In the genomic region with DNA sequence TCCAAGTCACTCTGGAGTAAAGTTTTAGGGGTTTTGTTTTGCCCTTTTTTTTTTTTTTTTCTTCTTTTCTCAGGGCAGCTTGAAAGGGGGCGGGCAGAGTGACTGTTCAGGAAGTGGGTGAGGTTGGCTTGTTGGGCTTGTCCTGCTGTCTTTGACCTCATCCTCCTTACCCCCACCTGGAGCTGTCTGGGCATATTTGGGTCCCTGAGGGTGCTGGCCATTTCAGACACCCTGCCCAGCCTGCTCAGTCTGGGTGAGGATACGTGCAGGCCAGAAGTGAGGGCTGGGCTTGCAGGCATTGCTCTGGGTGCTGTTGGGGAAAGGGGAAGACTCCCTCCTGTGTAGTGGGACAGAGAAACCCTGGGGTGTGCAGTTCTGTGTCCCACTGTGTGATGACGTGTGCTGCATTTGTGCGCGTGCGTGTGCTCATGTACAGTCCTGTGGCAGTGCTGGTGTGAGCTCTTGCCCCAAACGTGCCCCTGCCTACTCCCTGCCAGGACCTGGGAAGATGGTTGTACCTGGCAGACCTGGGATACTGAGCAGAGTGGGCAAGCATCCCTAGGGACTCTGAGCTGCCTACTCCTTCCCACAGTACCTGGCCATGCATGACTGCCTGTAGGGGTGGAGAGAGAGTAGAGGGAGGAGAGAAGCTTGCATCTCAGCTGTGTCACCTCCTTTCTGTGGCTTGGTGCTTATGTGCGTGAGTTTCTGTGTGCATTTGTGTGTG, we compare ENCODE assay signal across 8 mouse cellular contexts. TPM values are rescaled to one million over a fixed set of nuclear protein-coding genes. Genes with fewer than 3 reads are reported as not detected.
DNase-seq lines count a peak whose midpoint lies in the region; ATAC-seq and TF ChIP-seq lines count a peak whose summit lies in the region.

No protein-coding gene starts in this region.

- H3K4me1 ChIP-seq in lung, embryonic 14.5 days (ENCODE audit: insufficient read depth) = peaks cover 12% of the 10 kb centered on the region; the same call in 1 of the 2 replicates
- peaks cover 12% of the 10 kb centered on the region for H3K4me1 ChIP-seq in brown adipose tissue, adult 24 weeks (ENCODE audit: control insufficient read depth, insufficient read depth, insufficient read length, low read length)
- peaks cover 24% of the 10 kb centered on the region for H3K4me1 ChIP-seq in forebrain, embryonic 16.5 days (replicated peaks; ENCODE audit: control insufficient read depth, insufficient read depth, low read length)
- H3K4me1 ChIP-seq in limb, embryonic 10.5 days = peaks cover 46% of the 10 kb centered on the region
- H3K4me1 ChIP-seq in neural tube, embryonic 14.5 days (ENCODE audit: control insufficient read depth, insufficient read depth, low read length) = peaks cover 23% of the 10 kb centered on the region; the same call in 1 of the 2 replicates

- H3K9me3 ChIP-seq in lung, embryonic 14.5 days (ENCODE audit: low read depth, low read length) = no peaks in the 10 kb centered on the region
- no peaks in the 10 kb centered on the region for H3K9me3 ChIP-seq in forebrain, embryonic 16.5 days (ENCODE audit: control insufficient read depth, low read length)
- H3K9me3 ChIP-seq in limb, embryonic 10.5 days (replicated peaks) = no peaks in the 10 kb centered on the region
- no peaks in the 10 kb centered on the region for H3K9me3 ChIP-seq in neural tube, embryonic 14.5 days (ENCODE audit: control insufficient read depth, low read length)

- no peak for TF ChIP-seq CTCF in lung, embryonic 14.5 days (IDR thresholded peaks at IDR 0.05; ENCODE audit: low read depth)

- peak overlapping the region; percentile 67 for H3K9ac ChIP-seq in lung, embryonic 14.5 days
- H3K9ac ChIP-seq in forebrain, embryonic 16.5 days (replicated peaks; ENCODE audit: low read depth, low read length) = 0 out of 2 replicates have a peak overlapping the region, but pooled peaks have one; percentile 12
- H3K9ac ChIP-seq in neural tube, embryonic 14.5 days (replicated peaks; ENCODE audit: low read depth, low read length) = 0 out of 2 replicates have a peak overlapping the region, but pooled peaks have one; percentile 7

- peak overlapping the region; percentile 82 for H3K4me2 ChIP-seq in lung, embryonic 14.5 days
- H3K4me2 ChIP-seq in forebrain, embryonic 16.5 days (ENCODE audit: low read length) = peak overlapping the region; percentile 79; the same call in 1 of the 2 replicates
- peak overlapping the region; percentile 83 for H3K4me2 ChIP-seq in neural tube, embryonic 14.5 days (ENCODE audit: low read depth, low read length)

- peak overlapping the region; percentile 73; the same call in 1 of the 2 replicates for H3K4me3 ChIP-seq in lung, embryonic 14.5 days (ENCODE audit: low read depth, low read length)
- peak overlapping the region; percentile 80; the same call in 1 of the 2 replicates for H3K4me3 ChIP-seq in brown adipose tissue, adult 24 weeks (ENCODE audit: insufficient read depth, low read depth, low read length)
- no peak overlapping the region for H3K4me3 ChIP-seq in forebrain, embryonic 16.5 days (replicated peaks; ENCODE audit: low read length)
- peak overlapping the region; percentile 71; the same call in 1 of the 2 replicates for H3K4me3 ChIP-seq in limb, embryonic 10.5 days
- peak overlapping the region; percentile 69; the same call in 1 of the 2 replicates for H3K4me3 ChIP-seq in neural tube, embryonic 14.5 days (ENCODE audit: low read depth, low read length)

- H3K36me3 ChIP-seq in lung, embryonic 14.5 days (ENCODE audit: insufficient read depth) = peaks cover 27% of the 10 kb centered on the region; the same call in 1 of the 2 replicates
- peaks cover 7% of the 10 kb centered on the region for H3K36me3 ChIP-seq in forebrain, embryonic 16.5 days (ENCODE audit: control insufficient read depth, insufficient read depth)
- H3K36me3 ChIP-seq in limb, embryonic 10.5 days = peaks cover 33% of the 10 kb centered on the region
- H3K36me3 ChIP-seq in neural tube, embryonic 14.5 days (ENCODE audit: control insufficient read depth, insufficient read depth, low read length) = peaks cover 17% of the 10 kb centered on the region; the same call in 1 of the 2 replicates

- no peak for ATAC-seq in lung, embryonic 14.5 days (ENCODE audit: insufficient read depth)
- no peak for ATAC-seq in forebrain, embryonic 16.5 days
- no peak for ATAC-seq in neural tube, embryonic 14.5 days (ENCODE audit: low read depth)

- no peak for DNase-seq in lung, embryonic 14.5 days
- no peak for DNase-seq in lung, adult 18-20 months
- DNase-seq in limb, embryonic 10.5 days (ENCODE audit: low spot score) = no peak
- DNase-seq in left cerebral cortex, postnatal 14 days (ENCODE audit: low spot score in 2 of 2) = no peak
- no peak for DNase-seq in frontal cortex, postnatal 25 days (ENCODE audit: low spot score in 2 of 2)

- 0 out of 2 replicates have a peak overlapping the region, but pooled peaks have one; percentile 73 for H3K27ac ChIP-seq in lung, embryonic 14.5 days (ENCODE audit: low read depth)
- peak overlapping the region; percentile 47; the same call in 1 of the 2 replicates for H3K27ac ChIP-seq in brown adipose tissue, adult 24 weeks (replicated peaks; ENCODE audit: low read depth, low read length)
- H3K27ac ChIP-seq in forebrain, embryonic 16.5 days (ENCODE audit: low read length) = no peak overlapping the region
- 0 out of 2 replicates have a peak overlapping the region, but pooled peaks have one; percentile 22 for H3K27ac ChIP-seq in limb, embryonic 10.5 days
- no peak overlapping the region for H3K27ac ChIP-seq in neural tube, embryonic 14.5 days (ENCODE audit: low read depth, low read length)

- intact Hi-C loops in left cerebral cortex, postnatal 14 days (cut with DNase I) = no loop called here

- 75% methylated on average over 8 of the region's 8 CpGs for WGBS in lung, embryonic 14.5 days
- 76% methylated on average over 8 of the region's 8 CpGs for WGBS in forebrain, embryonic 16.5 days
- 89% methylated on average over 8 of the region's 8 CpGs for WGBS in limb, embryonic 10.5 days
- 86% methylated on average over 8 of the region's 8 CpGs for WGBS in neural tube, embryonic 14.5 days

- H3K27me3 ChIP-seq in lung, embryonic 14.5 days (ENCODE audit: insufficient read depth, low read length) = no peaks in the 10 kb centered on the region
- H3K27me3 ChIP-seq in forebrain, embryonic 16.5 days (replicated peaks; ENCODE audit: control insufficient read depth, insufficient read depth, low read length) = no peaks in the 10 kb centered on the region
- H3K27me3 ChIP-seq in limb, embryonic 10.5 days (ENCODE audit: low read depth, poor library complexity, severe bottlenecking) = no peaks in the 10 kb centered on the region
- no peaks in the 10 kb centered on the region for H3K27me3 ChIP-seq in neural tube, embryonic 14.5 days (ENCODE audit: control insufficient read depth, insufficient read depth, low read length)

RNA-seq across cellular contexts. Expression of a gene that starts 2.2 kb away (rescaled TPM):
- 31.1 and 39.1 TPM in 2 replicates for polyA plus RNA-seq in lung, embryonic 14.5 days (2014; fragmentation: Nextera tagmentation; extraction: Ambion mirVana)
- 25.2 and 31.3 TPM in 2 replicates for polyA plus RNA-seq in brown adipose tissue, adult 24 weeks (2012; ENCODE audit: insufficient read depth, insufficient read length, missing spikeins)
- polyA plus RNA-seq in forebrain, embryonic 16.5 days (2015; fragmentation: Nextera tagmentation; extraction: Ambion mirVana) = 42.2 and 48.0 TPM in 2 replicates
- polyA plus RNA-seq in limb, embryonic 10.5 days (2016; fragmentation: Nextera tagmentation; extraction: Ambion mirVana) = 21.4 and 25.2 TPM in 2 replicates
- 43.3 and 46.6 TPM in 2 replicates for polyA plus RNA-seq in neural tube, embryonic 14.5 days (2014; fragmentation: Nextera tagmentation; extraction: Ambion mirVana)
- total RNA-seq in left cerebral cortex, postnatal 14 days (2021) = 100 to 1,000 TPM; 246 to 255 TPM

RNA-seq across cellular contexts. Expression of a gene that starts 19.1 kb away (rescaled TPM):
- 24.5 and 26.6 TPM in 2 replicates for polyA plus RNA-seq in lung, embryonic 14.5 days (2014; fragmentation: Nextera tagmentation; extraction: Ambion mirVana)
- 7.1 and 7.4 TPM in 2 replicates for polyA plus RNA-seq in brown adipose tissue, adult 24 weeks (2012; ENCODE audit: insufficient read depth, insufficient read length, missing spikeins)
- polyA plus RNA-seq in forebrain, embryonic 16.5 days (2015; fragmentation: Nextera tagmentation; extraction: Ambion mirVana) = 4.8 and 5.3 TPM in 2 replicates
- polyA plus RNA-seq in limb, embryonic 10.5 days (2016; fragmentation: Nextera tagmentation; extraction: Ambion mirVana) = 14.2 and 16.6 TPM in 2 replicates
- 4.5 and 4.8 TPM in 2 replicates for polyA plus RNA-seq in neural tube, embryonic 14.5 days (2014; fragmentation: Nextera tagmentation; extraction: Ambion mirVana)
- 10 to 100 TPM; 68.6 to 70.7 TPM for total RNA-seq in left cerebral cortex, postnatal 14 days (2021)

RNA-seq across cellular contexts. Expression of a gene that starts 28.1 kb away (rescaled TPM):
- 175 and 183 TPM in 2 replicates for polyA plus RNA-seq in lung, embryonic 14.5 days (2014; fragmentation: Nextera tagmentation; extraction: Ambion mirVana)
- polyA plus RNA-seq in brown adipose tissue, adult 24 weeks (2012; ENCODE audit: insufficient read depth, insufficient read length, missing spikeins) = 1.6 and 4.8 TPM in 2 replicates
- 499 and 556 TPM in 2 replicates for polyA plus RNA-seq in forebrain, embryonic 16.5 days (2015; fragmentation: Nextera tagmentation; extraction: Ambion mirVana)
- 224 and 248 TPM in 2 replicates for polyA plus RNA-seq in limb, embryonic 10.5 days (2016; fragmentation: Nextera tagmentation; extraction: Ambion mirVana)
- 561 and 590 TPM in 2 replicates for polyA plus RNA-seq in neural tube, embryonic 14.5 days (2014; fragmentation: Nextera tagmentation; extraction: Ambion mirVana)
- 10 to 100 TPM; 25.2 to 32.2 TPM for total RNA-seq in left cerebral cortex, postnatal 14 days (2021)

RNA-seq across cellular contexts. Expression of a gene that starts 31.5 kb away (rescaled TPM):
- polyA plus RNA-seq in lung, embryonic 14.5 days (2014; fragmentation: Nextera tagmentation; extraction: Ambion mirVana) = 0.26 and 0.29 TPM in 2 replicates
- polyA plus RNA-seq in brown adipose tissue, adult 24 weeks (2012; ENCODE audit: insufficient read depth, insufficient read length, missing spikeins) = not detected in 2 replicates
- polyA plus RNA-seq in forebrain, embryonic 16.5 days (2015; fragmentation: Nextera tagmentation; extraction: Ambion mirVana) = 1.4 and 2.2 TPM in 2 replicates
- polyA plus RNA-seq in limb, embryonic 10.5 days (2016; fragmentation: Nextera tagmentation; extraction: Ambion mirVana) = 1.1 and 1.3 TPM in 2 replicates
- 2.7 and 4.3 TPM in 2 replicates for polyA plus RNA-seq in neural tube, embryonic 14.5 days (2014; fragmentation: Nextera tagmentation; extraction: Ambion mirVana)
- total RNA-seq in left cerebral cortex, postnatal 14 days (2021) = under 1 TPM in 1 of 2 experiments, not detected in 1; 0.29 TPM

RNA-seq across cellular contexts. Expression of a gene that starts 32.1 kb away (rescaled TPM):
- 14.6 and 14.9 TPM in 2 replicates for polyA plus RNA-seq in lung, embryonic 14.5 days (2014; fragmentation: Nextera tagmentation; extraction: Ambion mirVana)
- 85.4 and 96.9 TPM in 2 replicates for polyA plus RNA-seq in brown adipose tissue, adult 24 weeks (2012; ENCODE audit: insufficient read depth, insufficient read length, missing spikeins)
- 14.9 and 17.1 TPM in 2 replicates for polyA plus RNA-seq in forebrain, embryonic 16.5 days (2015; fragmentation: Nextera tagmentation; extraction: Ambion mirVana)
- 11.7 and 12.0 TPM in 2 replicates for polyA plus RNA-seq in limb, embryonic 10.5 days (2016; fragmentation: Nextera tagmentation; extraction: Ambion mirVana)
- 21.5 and 25.1 TPM in 2 replicates for polyA plus RNA-seq in neural tube, embryonic 14.5 days (2014; fragmentation: Nextera tagmentation; extraction: Ambion mirVana)
- 100 to 1,000 TPM; 201 to 203 TPM for total RNA-seq in left cerebral cortex, postnatal 14 days (2021)

Comparison
In these comparisons a context has a peak if more than half of its experiments do, and no peak if none do; other contexts are left out.
1. H3K27ac ChIP-seq: peak in lung, embryonic 14.5 days (single experiment), brown adipose tissue, adult 24 weeks (single experiment) and limb, embryonic 10.5 days (single experiment); none in forebrain, embryonic 16.5 days (single experiment) and neural tube, embryonic 14.5 days (single experiment).
2. H3K9ac ChIP-seq: peak in every context shown above with its lines; median percentile 67 in lung, embryonic 14.5 days; 12 in forebrain, embryonic 16.5 days; 7 in neural tube, embryonic 14.5 days.
3. RNA of a gene that starts 28.1 kb away (polyA plus RNA-seq): 561 to 590 TPM in neural tube, embryonic 14.5 days, 499 to 556 TPM in forebrain, embryonic 16.5 days, 224 to 248 TPM in limb, embryonic 10.5 days and 175 to 183 TPM in lung, embryonic 14.5 days; 1.6 to 4.8 TPM in brown adipose tissue, adult 24 weeks; every median in the first group is over 10 times any median in the second.
4. Peak in every context shown above with its lines, with median percentiles within 50 percentile points of each other: H3K4me2 ChIP-seq.